Mouse (Mus musculus) frontal cortex, postnatal 10 days (tissue): ENCODE measurements at regions not wholly inside any gene's neighbourhood (a gene's known extent, or its start where the extent isn't known, plus 50 kb on each side); places are given as distances from the start of the nearest gene placed in this dataset.

Experiments
- DNase-seq, 2 experiments: peaks; one replicate each; pipeline ENCODE4 v3.0.0; 2022; ENCODE audit warnings: low spot score in 2 of 2, mixed read lengths in 1 of 2

DNA sequence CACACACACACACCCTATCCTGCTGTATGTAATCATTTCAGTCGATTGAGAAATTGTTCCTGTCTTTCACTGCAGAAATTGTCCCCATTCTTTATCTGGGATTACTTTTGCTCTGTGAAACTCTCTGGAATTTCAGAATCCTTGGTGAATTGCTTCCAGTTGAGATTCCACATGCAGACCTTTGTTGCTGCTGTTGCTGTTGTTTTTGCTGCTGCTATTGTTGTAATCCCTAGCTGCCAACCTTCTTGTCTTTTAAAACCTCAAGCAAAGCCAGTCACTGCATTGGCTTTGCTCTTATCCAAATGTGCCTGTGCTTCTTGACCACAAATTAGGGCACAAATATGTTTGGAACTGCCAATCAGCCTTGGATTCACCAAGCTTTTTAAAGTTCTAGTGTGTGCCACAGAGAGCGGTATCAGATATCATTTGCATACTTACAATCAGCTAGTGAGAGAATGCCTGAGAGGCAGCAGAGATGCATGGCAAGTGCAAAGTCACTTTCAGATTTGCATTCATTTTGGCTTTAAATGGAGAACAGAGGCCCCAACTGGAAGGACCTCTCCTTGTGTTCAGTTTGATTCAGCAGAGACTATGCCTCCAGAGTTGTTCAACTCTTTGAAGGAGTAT is 1187.0 kb upstream of the Map3k7 start:
- DNase-seq, result no peak

- DNase-seq, result no peak
Observed at GRCm38 (mm10) chr4:30781649-30782048, 1182.2 kb upstream of the Map3k7 start.

- no peak for DNase-seq
Observed at GRCm38 (mm10) chr4:30789976-30790657, 1173.8 kb upstream of the Map3k7 start.

DNA sequence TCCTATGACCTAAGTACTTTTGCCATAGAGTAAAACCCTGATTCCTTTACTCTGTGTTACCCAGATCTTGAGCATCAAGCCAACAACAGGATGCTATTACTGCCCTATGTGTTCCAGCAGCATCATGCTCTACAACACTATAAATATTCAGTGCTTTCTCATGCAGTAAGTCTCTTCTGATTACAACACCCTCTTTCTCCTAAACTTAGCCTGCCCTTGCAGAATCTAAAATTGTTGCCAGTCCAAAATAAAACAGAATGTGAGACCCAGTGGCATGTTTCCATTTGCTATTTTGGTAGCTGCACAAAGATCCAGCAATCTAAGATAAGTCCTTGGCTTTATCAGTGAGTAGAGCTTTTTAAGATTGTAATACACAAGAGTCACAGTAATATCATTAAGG is 1154.1 kb upstream of the Map3k7 start:
- peak in 1 of 2 experiments; percentile 5 for DNase-seq

GRCm38 (mm10) chr4:30855361-30856056 is 1108.4 kb upstream of the Map3k7 start:
- DNase-seq, result no peak

- no peak for DNase-seq
Observed at GRCm38 (mm10) chr4:30904966-30905365, 1058.9 kb upstream of the Map3k7 start.

- no peak for DNase-seq
Observed at GRCm38 (mm10) chr4:30922944-30923343, 1041.0 kb upstream of the Map3k7 start.

GRCm38 (mm10) chr4:30932358-30932757 is 1031.5 kb upstream of the Map3k7 start:
- DNase-seq, result no peak

DNA sequence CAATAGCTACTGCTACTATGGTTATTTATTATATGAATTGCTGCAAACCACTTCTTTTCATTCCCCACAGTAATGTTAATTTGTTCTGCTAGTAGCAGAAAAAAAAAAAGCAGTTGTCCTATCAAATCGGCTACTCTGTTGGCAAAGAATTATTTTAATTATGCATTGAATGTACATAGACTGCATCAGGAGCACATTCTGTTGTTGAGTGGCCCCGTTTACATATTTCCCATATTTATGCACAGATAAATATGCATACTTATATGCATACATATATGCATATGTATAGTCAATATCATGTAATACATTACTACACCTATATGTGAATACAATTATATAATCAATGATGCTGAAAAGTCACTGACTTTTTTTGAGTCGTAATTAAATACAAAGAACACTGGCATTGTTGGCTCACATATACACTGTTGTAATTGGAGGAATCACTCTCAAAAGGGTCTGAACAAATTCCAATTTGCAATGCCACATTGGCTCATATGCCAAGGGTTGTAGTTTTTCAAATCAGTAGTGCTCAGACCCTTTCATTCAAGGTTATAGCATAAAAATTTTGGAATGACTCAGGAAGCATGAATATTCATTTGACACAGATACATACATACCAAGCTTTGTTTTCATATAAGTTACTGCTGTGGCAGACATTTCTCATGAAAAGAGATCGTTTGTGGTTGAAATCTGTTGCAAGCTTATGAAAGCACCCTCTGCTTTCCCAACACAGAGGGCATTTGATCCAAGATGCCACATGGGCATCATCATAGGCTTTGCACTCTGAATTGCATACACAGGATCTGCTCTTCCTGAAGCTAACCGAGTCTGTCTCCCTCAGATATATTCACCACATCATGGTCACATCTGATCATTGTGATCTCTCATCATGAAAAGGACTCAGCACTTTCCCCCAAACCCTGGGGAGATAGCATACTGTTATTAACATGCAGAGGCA is 1030.6 kb upstream of the Map3k7 start:
- no peak for DNase-seq

- no peak for DNase-seq
Observed at GRCm38 (mm10) chr4:30983611-30984010, 980.3 kb upstream of the Map3k7 start.

- DNase-seq, result no peak
Observed at GRCm38 (mm10) chr4:31012006-31012405, 951.9 kb upstream of the Map3k7 start.

DNA sequence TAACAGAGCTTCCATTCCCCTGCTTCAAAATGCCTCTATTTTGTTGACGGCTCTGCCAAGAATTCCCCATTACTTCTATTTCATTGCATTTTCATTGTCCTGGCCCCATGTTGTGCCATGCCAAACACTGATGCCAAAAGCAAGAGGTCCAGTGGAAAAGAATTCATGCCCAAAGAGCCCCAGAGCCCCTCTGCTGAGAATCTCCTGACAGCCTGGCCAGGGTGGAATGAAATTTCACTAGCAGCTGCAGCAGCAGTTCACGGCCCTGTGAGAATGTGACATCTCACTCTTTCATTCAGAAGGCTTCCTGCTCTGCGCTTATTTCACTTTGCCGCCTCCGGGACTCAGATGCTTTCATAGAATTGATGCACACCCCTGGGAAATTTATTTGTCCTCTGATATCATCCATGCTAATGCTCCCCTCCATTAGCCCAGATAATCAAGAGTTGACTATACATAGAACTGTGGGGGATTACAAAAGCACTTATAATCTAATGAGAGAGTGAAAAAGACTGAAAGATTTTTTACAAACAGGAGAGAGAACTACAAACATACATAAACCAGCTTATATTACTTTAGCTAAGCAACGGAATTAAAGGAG is 911.7 kb upstream of the Map3k7 start:
- DNase-seq, result no peak

DNA sequence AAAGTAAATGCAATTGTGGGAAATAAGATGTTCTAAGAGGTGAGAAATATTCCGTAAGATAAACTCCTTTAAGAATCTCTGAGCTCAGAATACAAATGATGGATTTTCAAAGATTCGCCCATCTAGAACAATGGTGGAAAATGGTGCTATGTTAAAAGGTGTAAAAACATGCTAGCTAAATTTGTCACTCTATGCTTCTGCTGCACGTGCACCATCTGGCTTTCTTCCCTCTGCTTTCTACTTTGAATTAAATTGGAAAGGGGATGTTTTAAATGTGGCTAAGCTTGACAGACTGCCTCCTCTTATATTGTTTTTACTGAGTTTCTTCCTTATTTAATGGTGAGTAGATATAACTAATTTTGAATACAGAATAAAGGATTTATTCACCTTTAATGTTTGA is 887.7 kb upstream of the Map3k7 start:
- DNase-seq, result no peak

DNA sequence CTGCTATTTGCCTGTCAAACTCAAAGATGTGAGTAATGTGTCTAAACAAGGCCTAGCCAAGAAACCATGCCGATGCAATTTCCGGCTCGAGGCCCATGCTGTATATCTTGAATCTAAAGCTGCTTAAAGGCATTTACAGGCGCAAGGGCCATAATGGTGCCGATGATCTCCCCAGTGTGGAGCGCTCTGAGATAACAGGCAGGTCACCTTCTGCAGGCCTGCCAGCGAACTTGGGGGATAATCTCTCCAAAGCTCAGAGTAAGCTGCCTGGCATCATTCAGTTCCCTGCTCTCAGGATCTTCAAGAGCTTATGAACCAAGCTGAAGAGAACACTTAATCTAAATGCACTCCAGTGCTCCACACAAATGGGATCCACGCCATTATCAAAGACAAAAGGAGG is 842.3 kb upstream of the Map3k7 start:
- DNase-seq, result no peak

- DNase-seq, result no peak
Observed at GRCm38 (mm10) chr4:31143166-31143565, 820.7 kb upstream of the Map3k7 start.

DNA sequence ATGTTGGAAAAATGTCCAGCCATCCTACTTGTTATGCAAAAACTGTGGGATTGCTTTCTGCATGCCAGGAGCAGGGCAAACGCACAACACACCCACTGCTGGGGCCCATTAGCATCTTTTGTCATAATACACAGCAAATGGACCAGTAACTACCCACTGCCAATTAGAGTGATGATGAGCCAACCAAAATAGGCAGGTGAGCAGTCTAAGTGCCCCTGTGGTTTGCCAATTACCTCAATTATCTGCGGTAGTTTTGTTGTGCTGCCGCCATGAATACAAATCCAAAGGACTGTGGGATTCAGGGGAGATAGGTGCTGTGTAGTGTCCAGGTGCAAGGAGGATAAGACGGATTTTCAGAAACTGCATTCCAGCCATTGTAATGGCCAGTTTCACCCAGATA is 796.5 kb upstream of the Map3k7 start:
- no peak for DNase-seq

- no peak for DNase-seq
Observed at GRCm38 (mm10) chr4:31168357-31168756, 795.5 kb upstream of the Map3k7 start.

DNA sequence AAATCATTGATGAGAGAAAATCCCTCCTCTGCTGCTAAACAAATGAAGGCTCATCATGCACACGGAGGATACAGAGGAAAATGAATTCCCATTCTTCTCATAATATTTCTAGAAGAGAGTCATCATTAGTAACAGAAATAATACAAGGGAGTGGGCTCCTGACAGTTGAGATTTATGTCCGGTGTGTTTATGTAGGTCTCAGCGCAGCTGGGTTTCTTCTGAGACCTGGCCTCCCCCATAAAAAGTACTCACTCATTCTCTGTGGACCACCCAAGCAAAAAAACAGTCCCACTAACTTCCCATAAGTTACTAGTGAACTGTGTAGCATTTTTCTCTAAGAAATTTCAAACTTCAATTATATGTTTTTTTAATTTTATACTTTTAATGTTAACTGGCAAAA is 792.7 kb upstream of the Map3k7 start:
- no peak for DNase-seq

DNA sequence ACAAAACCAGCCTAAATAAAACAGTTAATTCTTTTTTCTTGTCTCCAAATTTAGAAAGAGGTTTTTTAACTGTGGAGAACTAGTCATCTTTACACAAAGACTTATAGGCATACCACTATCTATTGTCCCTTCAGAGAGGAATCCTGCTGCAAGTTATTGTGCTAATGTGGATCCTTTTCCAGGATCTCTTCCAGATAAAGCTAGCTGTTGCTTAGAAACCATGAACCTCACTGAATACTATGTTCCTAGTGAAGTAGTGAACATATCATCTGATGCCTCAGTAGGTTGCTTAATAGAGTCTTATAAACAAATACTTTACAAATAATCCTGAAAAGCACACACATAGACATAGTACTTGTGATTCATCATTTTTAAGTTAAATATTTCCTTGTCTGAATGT is 766.0 kb upstream of the Map3k7 start:
- no peak for DNase-seq

GRCm38 (mm10) chr4:31203286-31203685 is 760.6 kb upstream of the Map3k7 start:
- no peak for DNase-seq

GRCm38 (mm10) chr4:31205332-31205970 is 758.4 kb upstream of the Map3k7 start:
- DNase-seq, result peak in 1 of 2 experiments; percentile 10
